Mouse (Mus musculus) liver, adult 2 months (tissue): Measurements from ENCODE around the gene Stat5b. TPM values are rescaled to one million over a fixed set of nuclear protein-coding genes. Genes with fewer than 3 reads are reported as not detected.

Source experiments
- DNase-seq: peaks from one replicate; pipeline ENCODE4 v3.0.0-alpha.2; 2011; ENCODE audit warnings: low read depth, low spot score; ENCODE audit errors: extremely low read depth
- H3K27ac ChIP-seq: fragments of 200-500 bp; replicated peaks from 2 replicates; pipeline ENCODE4 v1.5.1; 2012; ENCODE audit warnings: low read depth, mild to moderate bottlenecking, control low read depth, inconsistent platforms, low read length; ENCODE audit not compliant: insufficient read depth
- H3K27me3 ChIP-seq: fragments of 200-500 bp; 2 replicates; pipeline ENCODE4 v1.6.1; 2012; ENCODE audit warnings: mild to moderate bottlenecking, moderate library complexity, low read length, inconsistent platforms; ENCODE audit not compliant: control insufficient read depth, insufficient read depth
- H3K36me3 ChIP-seq: fragments of 200-500 bp; 2 replicates; pipeline ENCODE4 v1.6.1; 2012; ENCODE audit warnings: low read length, inconsistent platforms; ENCODE audit not compliant: control insufficient read depth, insufficient read depth
- H3K4me1 ChIP-seq: fragments of 200-500 bp; 2 replicates; pipeline ENCODE4 v1.6.1; 2011; ENCODE audit warnings: low read length; ENCODE audit not compliant: control insufficient read depth, insufficient read depth
- H3K4me3 ChIP-seq: fragments of 200-500 bp; 2 replicates; pipeline ENCODE4 v1.5.1; 2011; ENCODE audit warnings: low read depth, mild to moderate bottlenecking, control low read depth, low read length, moderate library complexity; ENCODE audit not compliant: insufficient read depth
- H3K79me2 ChIP-seq: fragments of 200-500 bp; 2 replicates; pipeline ENCODE4 v1.6.1; 2012; ENCODE audit warnings: inconsistent platforms, mild to moderate bottlenecking, low read length, moderate library complexity; ENCODE audit not compliant: control insufficient read depth, insufficient read depth
- H3K9ac ChIP-seq: fragments of 200-500 bp; 2 replicates; pipeline ENCODE4 v1.6.1; 2012; ENCODE audit warnings: low read depth, mild to moderate bottlenecking, control low read depth, inconsistent platforms, low read length
- CTCF ChIP-seq: fragments of 200-500 bp; IDR thresholded peaks from 2 replicates; pipeline ENCODE4 v1.5.1; 2011; ENCODE audit warnings: low read depth, low read length, control low read depth
- POLR2A ChIP-seq: fragments of 200-500 bp; IDR thresholded peaks from 2 replicates; pipeline ENCODE4 v1.6.1; 2011; ENCODE audit warnings: low read length, control low read depth; ENCODE audit not compliant: insufficient read depth; ENCODE audit errors: extremely low read depth
- WGBS: fragments of 180-500 bp; shearing (Covaris S2); methylation state at CpG from one replicate; pipeline ENCODE4 v1.1.7; 2018; 5-methylcytosine and 5-hydroxymethylcytosine counted together
- polyA plus RNA-seq: library from polyadenylated mRNA; depleted of rRNA; stranded (reverse); fragments of >200 nt; gene quantifications from 2 replicates; pipeline ENCODE4 v1.2.3, GENCODE M21; 2012
- total RNA-seq: library from RNA; depleted of rRNA; stranded (reverse); fragments of >200 nt; gene quantifications from 2 replicates; pipeline ENCODE4 v1.2.3, GENCODE M21; 2014

The Stat5b gene
- total and polyA plus RNA-seq, 2 experiments = 31.8 to 32.0 TPM

GRCm38 (mm10) chr11:100784286-100784685, 66.2 kb downstream of the Stat5b start:
- Histone ChIP-seq H3K27me3 (no peaks in the 10 kb centered on the region), H3K9ac (no peak overlapping the region), H3K4me3 (no peak overlapping the region), H3K27ac (no peak overlapping the region), H3K4me1 (no peaks in the 10 kb centered on the region), H3K36me3 (peaks cover 64% of the 10 kb centered on the region), H3K79me2 (no peaks in the 10 kb centered on the region)
- DNase-seq = no peak
- 83% methylated on average over 8 of the region's 8 CpGs for WGBS
- TF ChIP-seq CTCF = no peak
- TF ChIP-seq POLR2A = no peak

DNA sequence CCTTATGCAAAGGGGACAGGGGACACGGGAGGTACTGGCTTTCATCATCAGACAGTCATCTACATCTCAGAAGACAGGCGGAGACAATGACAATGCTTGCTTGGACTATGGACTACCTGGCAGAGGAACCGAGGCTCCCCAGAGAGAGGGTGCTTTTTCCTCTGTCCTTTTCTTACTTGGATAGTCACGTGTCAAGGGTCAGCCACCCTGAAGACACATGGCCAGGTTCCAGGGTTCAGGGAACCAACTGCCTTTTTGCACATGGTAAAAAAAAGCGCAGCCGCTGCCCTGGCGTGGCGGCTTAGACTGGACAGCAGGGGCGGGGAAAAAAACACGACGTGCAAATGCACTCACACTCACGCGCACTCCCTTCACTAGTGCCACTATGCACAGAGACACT, 68.0 kb downstream of the Stat5b start:
- 68% methylated on average over 13 of the region's 13 CpGs for WGBS
- H3K4me3 ChIP-seq = no peak overlapping the region
- peak; percentile 70 for DNase-seq
- no peak overlapping the region for H3K9ac ChIP-seq
- TF ChIP-seq POLR2A (no peak), CTCF (no peak)
- no peaks in the 10 kb centered on the region for H3K4me1 ChIP-seq
- H3K36me3 ChIP-seq = peaks cover 49% of the 10 kb centered on the region
- H3K79me2 ChIP-seq = no peaks in the 10 kb centered on the region
- peak overlapping the region; percentile 4; the same call in 1 of the 2 replicates for H3K27ac ChIP-seq
- no peaks in the 10 kb centered on the region for H3K27me3 ChIP-seq

- DNase-seq = no peak
- H3K27me3 ChIP-seq = no peaks in the 10 kb centered on the region
- H3K4me1 ChIP-seq = no peaks in the 10 kb centered on the region
- peaks cover 45% of the 10 kb centered on the region for H3K36me3 ChIP-seq
- peak overlapping the region; percentile 42 for H3K27ac ChIP-seq
- 82% methylated on average over 15 of the region's 15 CpGs for WGBS
- H3K9ac ChIP-seq = no peak overlapping the region
- TF ChIP-seq POLR2A = no peak
- no peak for TF ChIP-seq CTCF
- no peaks in the 10 kb centered on the region for H3K79me2 ChIP-seq
- H3K4me3 ChIP-seq = no peak overlapping the region
Observed at GRCm38 (mm10) chr11:100781763-100782475, 68.6 kb downstream of the Stat5b start.

GRCm38 (mm10) chr11:100780247-100780646, 70.3 kb downstream of the Stat5b start:
- 90% methylated on average over 8 of the region's 8 CpGs for WGBS
- Histone ChIP-seq H3K36me3 (peaks cover 32% of the 10 kb centered on the region), H3K4me3 (no peak overlapping the region), H3K4me1 (no peaks in the 10 kb centered on the region), H3K27ac (no peak overlapping the region), H3K27me3 (no peaks in the 10 kb centered on the region), H3K9ac (no peak overlapping the region), H3K79me2 (no peaks in the 10 kb centered on the region)
- TF ChIP-seq CTCF (no peak), POLR2A (no peak)
- no peak for DNase-seq

DNA sequence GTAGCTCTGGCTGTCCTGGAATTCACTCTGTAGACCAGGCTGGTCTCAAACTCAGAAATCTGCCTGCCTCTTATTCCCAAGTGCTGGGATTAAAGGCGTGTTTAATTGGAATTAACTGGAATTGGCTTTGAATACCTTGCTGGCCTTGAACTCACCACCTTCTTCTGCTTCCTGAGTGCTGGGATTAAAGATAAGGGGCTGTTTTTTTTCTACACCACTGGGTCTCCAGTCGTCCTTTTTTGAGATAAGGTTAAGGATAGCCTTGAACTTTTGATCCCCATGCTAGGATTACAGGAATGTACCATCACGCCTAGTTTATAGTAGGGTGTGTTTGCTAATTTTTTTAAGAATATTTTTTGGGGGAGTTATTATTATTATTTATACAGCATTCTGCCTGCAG, 72.5 kb downstream of the Stat5b start:
- Histone ChIP-seq H3K27ac (no peak overlapping the region), H3K79me2 (no peaks in the 10 kb centered on the region), H3K4me1 (no peaks in the 10 kb centered on the region), H3K36me3 (peaks cover 16% of the 10 kb centered on the region), H3K9ac (no peak overlapping the region), H3K27me3 (no peaks in the 10 kb centered on the region), H3K4me3 (no peak overlapping the region)
- TF ChIP-seq POLR2A (no peak), CTCF (no peak)
- DNase-seq = no peak
- 75% methylated on average over 3 of the region's 3 CpGs for WGBS

DNA sequence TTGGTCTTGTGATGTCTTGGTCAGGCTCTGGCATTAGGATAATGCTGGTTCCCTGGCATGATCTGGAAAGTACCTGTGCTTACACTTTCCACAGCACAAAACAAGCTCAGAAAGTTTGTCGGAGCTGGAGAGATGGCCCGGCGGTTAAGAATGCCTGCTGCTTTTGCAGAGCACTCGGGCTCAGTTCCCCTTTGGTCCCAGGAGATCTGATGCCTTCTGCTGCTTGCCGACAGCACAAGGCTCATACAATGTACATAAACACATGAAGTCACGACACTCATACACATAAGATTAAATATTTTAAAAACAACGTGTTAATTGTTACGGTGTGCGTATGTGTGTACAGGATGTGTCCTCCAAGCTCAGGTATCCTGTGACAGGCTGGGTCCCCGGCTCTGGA, 74.6 kb downstream of the Stat5b start:
- 86% methylated on average over 10 of the region's 10 CpGs for WGBS
- Histone ChIP-seq H3K4me1 (no peaks in the 10 kb centered on the region), H3K79me2 (no peaks in the 10 kb centered on the region), H3K9ac (no peak overlapping the region), H3K4me3 (no peak overlapping the region), H3K36me3 (peaks cover 2% of the 10 kb centered on the region; the same call in 1 of the 2 replicates), H3K27me3 (no peaks in the 10 kb centered on the region), H3K27ac (no peak overlapping the region)
- TF ChIP-seq POLR2A (no peak), CTCF (no peak)
- no peak for DNase-seq
